ENCODE assay signal across 15 mouse cellular contexts in genomic region chr9:15308254-15308653, GRCm38 (mm10). TPM values are rescaled to one million over a fixed set of nuclear protein-coding genes. Genes with fewer than 3 reads are reported as not detected.
DNase-seq lines count a peak whose midpoint lies in the region; ATAC-seq and TF ChIP-seq lines count a peak whose summit lies in the region.
"Had no signal": no experiment of that assay in that cellular context is flagged by ENCODE, and none has a peak within 500 bp of the region (broad histone marks: within the 10 kb centered on the region; RNA-seq: fewer than 3 reads in every experiment).

No protein-coding gene starts in this region.

- no peak for DNase-seq in midbrain, embryonic 10.5 days (ENCODE audit: low spot score)
- no peak for DNase-seq in midbrain, embryonic 14.5 days
- DNase-seq in limb, embryonic 10.5 days (ENCODE audit: low spot score), result no peak
- DNase-seq in cerebellum, adult 2 months, result no peak
- DNase-seq in forebrain, embryonic 11.5 days (ENCODE audit: low spot score), result no peak
- DNase-seq: B cell, adult 2 months; embryo, embryonic 11 days; kidney, postnatal 4 days had no signal

- H3K4me3 ChIP-seq in heart, embryonic 14.5 days (ENCODE audit: control insufficient read depth in 1 of 2, insufficient read depth in 1 of 2, low read depth in 1 of 2, low read length in 2 of 2), result no peak overlapping the region
- no peak overlapping the region for H3K4me3 ChIP-seq in heart, embryonic 11.5 days (ENCODE audit: low read depth, low read length)
- H3K4me3 ChIP-seq in midbrain, embryonic 10.5 days, result peak overlapping the region; percentile 88
- no peak overlapping the region for H3K4me3 ChIP-seq in midbrain, embryonic 14.5 days (replicated peaks; ENCODE audit: low read depth, low read length)
- peak overlapping the region; percentile 77 for H3K4me3 ChIP-seq in limb, embryonic 10.5 days
- no peak overlapping the region for H3K4me3 ChIP-seq in stomach, embryonic 16.5 days (replicated peaks; ENCODE audit: low read length)
- H3K4me3 ChIP-seq in cerebellum, adult 2 months (replicated peaks; ENCODE audit: insufficient read depth, low read depth, low read length), result no peak overlapping the region
- H3K4me3 ChIP-seq in forebrain, embryonic 11.5 days (ENCODE audit: low read depth, low read length), result no peak overlapping the region; the same call in 1 of the 2 replicates

- peak overlapping the region; percentile 83 for H3K4me2 ChIP-seq in heart, embryonic 14.5 days (ENCODE audit: low read length)
- H3K4me2 ChIP-seq in heart, embryonic 11.5 days, result no peak overlapping the region
- no peak overlapping the region for H3K4me2 ChIP-seq in midbrain, embryonic 14.5 days (ENCODE audit: low read length)
- H3K4me2 ChIP-seq in stomach, embryonic 16.5 days (ENCODE audit: low read depth, low read length), result peak overlapping the region; percentile 1; the same call in 1 of the 2 replicates
- no peak overlapping the region for H3K4me2 ChIP-seq in forebrain, embryonic 11.5 days (ENCODE audit: low read depth, low read length, severe bottlenecking)

- H3K9me3 ChIP-seq in heart, embryonic 14.5 days (ENCODE audit: control insufficient read depth, low read length), result no peaks in the 10 kb centered on the region
- H3K9me3 ChIP-seq in heart, embryonic 11.5 days (replicated peaks; ENCODE audit: control insufficient read depth, low read length), result no peaks in the 10 kb centered on the region
- H3K9me3 ChIP-seq in midbrain, embryonic 10.5 days (replicated peaks), result no peaks in the 10 kb centered on the region
- H3K9me3 ChIP-seq in midbrain, embryonic 14.5 days (ENCODE audit: control insufficient read depth, low read length), result no peaks in the 10 kb centered on the region
- no peaks in the 10 kb centered on the region for H3K9me3 ChIP-seq in limb, embryonic 10.5 days (replicated peaks)
- H3K9me3 ChIP-seq in stomach, embryonic 16.5 days (replicated peaks; ENCODE audit: control insufficient read depth, low read length), result no peaks in the 10 kb centered on the region
- no peaks in the 10 kb centered on the region for H3K9me3 ChIP-seq in forebrain, embryonic 11.5 days (ENCODE audit: control insufficient read depth, low read length)
- H3K9me3 ChIP-seq: heart, embryonic 12.5 days; limb, embryonic 15.5 days; midbrain, embryonic 15.5 days had no signal

- H3K36me3 ChIP-seq in heart, embryonic 14.5 days (ENCODE audit: control insufficient read depth, insufficient read depth, low read length), result peaks cover 56% of the 10 kb centered on the region
- H3K36me3 ChIP-seq in heart, embryonic 11.5 days (ENCODE audit: control insufficient read depth, insufficient read depth, low read length), result peaks cover 21% of the 10 kb centered on the region
- H3K36me3 ChIP-seq in midbrain, embryonic 10.5 days, result peaks cover 62% of the 10 kb centered on the region
- peaks cover 48% of the 10 kb centered on the region for H3K36me3 ChIP-seq in midbrain, embryonic 14.5 days (ENCODE audit: control insufficient read depth, insufficient read depth, low read length)
- H3K36me3 ChIP-seq in limb, embryonic 10.5 days, result peaks cover 62% of the 10 kb centered on the region
- H3K36me3 ChIP-seq in stomach, embryonic 16.5 days (ENCODE audit: control insufficient read depth, insufficient read depth, low read length), result peaks cover 28% of the 10 kb centered on the region
- H3K36me3 ChIP-seq in forebrain, embryonic 11.5 days (ENCODE audit: control insufficient read depth, insufficient read depth, low read length), result peaks cover 21% of the 10 kb centered on the region

- 53% methylated on average over 2 of the region's 2 CpGs for WGBS in heart, embryonic 14.5 days
- WGBS in heart, embryonic 11.5 days (ENCODE audit: insufficient replicate concordance), result 61% methylated on average over 2 of the region's 2 CpGs
- WGBS in midbrain, embryonic 10.5 days, result 64% methylated on average over 2 of the region's 2 CpGs
- WGBS in midbrain, embryonic 14.5 days, result 52% methylated on average over 2 of the region's 2 CpGs
- whole genome bisulfite sequencing in limb, embryonic 10.5 days, result 60% methylated on average over 2 of the region's 2 CpGs
- WGBS in stomach, embryonic 16.5 days, result 42% methylated on average over 2 of the region's 2 CpGs
- WGBS in cerebellum, adult 2 months, result 60% methylated on average over 2 of the region's 2 CpGs
- WGBS in forebrain, embryonic 11.5 days, result 49% methylated on average over 2 of the region's 2 CpGs

- no peak overlapping the region for H3K27ac ChIP-seq in heart, embryonic 14.5 days (replicated peaks in 1 of 2; ENCODE audit: control insufficient read depth in 1 of 2, insufficient read depth in 1 of 2, low read depth in 2 of 2, low read length in 2 of 2)
- H3K27ac ChIP-seq in heart, embryonic 11.5 days (ENCODE audit: low read depth, low read length), result no peak overlapping the region
- H3K27ac ChIP-seq in midbrain, embryonic 10.5 days (replicated peaks), result no peak overlapping the region
- no peak overlapping the region for H3K27ac ChIP-seq in midbrain, embryonic 14.5 days (replicated peaks; ENCODE audit: low read depth, low read length)
- H3K27ac ChIP-seq in limb, embryonic 10.5 days, result no peak overlapping the region
- H3K27ac ChIP-seq in stomach, embryonic 16.5 days (ENCODE audit: low read length), result no peak overlapping the region
- no peak overlapping the region for H3K27ac ChIP-seq in cerebellum, adult 2 months (ENCODE audit: insufficient read depth, low read length)
- no peak overlapping the region for H3K27ac ChIP-seq in forebrain, embryonic 11.5 days (ENCODE audit: low read depth, low read length)
- H3K27ac ChIP-seq: limb, embryonic 15.5 days; midbrain, embryonic 15.5 days had no signal

- H3K4me1 ChIP-seq in heart, embryonic 14.5 days (ENCODE audit: control insufficient read depth in 2 of 2, insufficient read depth in 2 of 2, low read length in 2 of 2), result peaks cover 0 to 17% of the 10 kb centered on the region in 2 experiments; a peak in 2 of 4 replicates
- peaks cover 11% of the 10 kb centered on the region for H3K4me1 ChIP-seq in heart, embryonic 11.5 days (ENCODE audit: control insufficient read depth, insufficient read depth, low read length)
- peaks cover 35% of the 10 kb centered on the region for H3K4me1 ChIP-seq in midbrain, embryonic 10.5 days
- H3K4me1 ChIP-seq in midbrain, embryonic 14.5 days (ENCODE audit: control insufficient read depth, insufficient read depth, low read length), result peaks cover 30% of the 10 kb centered on the region
- peaks cover 24% of the 10 kb centered on the region for H3K4me1 ChIP-seq in limb, embryonic 10.5 days
- peaks cover 12% of the 10 kb centered on the region for H3K4me1 ChIP-seq in stomach, embryonic 16.5 days (ENCODE audit: control insufficient read depth, insufficient read depth, low read length)
- H3K4me1 ChIP-seq in cerebellum, adult 2 months (ENCODE audit: control insufficient read depth, insufficient read depth, low read length), result no peaks in the 10 kb centered on the region
- H3K4me1 ChIP-seq in forebrain, embryonic 11.5 days (replicated peaks; ENCODE audit: control insufficient read depth, insufficient read depth, low read length), result peaks cover 11% of the 10 kb centered on the region; the same call in 1 of the 2 replicates

- TF ChIP-seq POLR2A in cerebellum, adult 2 months (IDR thresholded peaks at IDR 0.05; ENCODE audit: borderline replicate concordance, insufficient read depth, low read length), result no peak

- H3K27me3 ChIP-seq in heart, embryonic 14.5 days (ENCODE audit: control insufficient read depth, insufficient read depth, low read length), result no peaks in the 10 kb centered on the region
- no peaks in the 10 kb centered on the region for H3K27me3 ChIP-seq in heart, embryonic 11.5 days (ENCODE audit: control insufficient read depth, insufficient read depth, low read length)
- no peaks in the 10 kb centered on the region for H3K27me3 ChIP-seq in midbrain, embryonic 10.5 days (ENCODE audit: low read depth, poor library complexity, severe bottlenecking)
- no peaks in the 10 kb centered on the region for H3K27me3 ChIP-seq in midbrain, embryonic 14.5 days (ENCODE audit: control insufficient read depth, insufficient read depth, low read length)
- H3K27me3 ChIP-seq in limb, embryonic 10.5 days (ENCODE audit: low read depth, poor library complexity, severe bottlenecking), result no peaks in the 10 kb centered on the region
- no peaks in the 10 kb centered on the region for H3K27me3 ChIP-seq in stomach, embryonic 16.5 days (ENCODE audit: control insufficient read depth, insufficient read depth, low read length)
- no peaks in the 10 kb centered on the region for H3K27me3 ChIP-seq in cerebellum, adult 2 months (ENCODE audit: control insufficient read depth, insufficient read depth, low read length)
- no peaks in the 10 kb centered on the region for H3K27me3 ChIP-seq in forebrain, embryonic 11.5 days (ENCODE audit: control insufficient read depth, insufficient read depth, low read length)
- H3K27me3 ChIP-seq: heart, embryonic 12.5 days; limb, embryonic 15.5 days; midbrain, embryonic 15.5 days had no signal

- ATAC-seq in heart, embryonic 14.5 days (ENCODE audit: insufficient number of reproducible peaks, insufficient read depth, low FRiP score, low read depth), result no peak
- no peak for ATAC-seq in heart, embryonic 11.5 days (replicated peaks; ENCODE audit: insufficient number of reproducible peaks, low FRiP score, low TSS enrichment)
- ATAC-seq in midbrain, embryonic 14.5 days (ENCODE audit: low FRiP score, low TSS enrichment), result no peak
- ATAC-seq in stomach, embryonic 16.5 days (ENCODE audit: insufficient read depth, low FRiP score), result no peak
- no peak for ATAC-seq in forebrain, embryonic 11.5 days (replicated peaks; ENCODE audit: low FRiP score)
- ATAC-seq: activated CD4-positive, CD25-positive, alpha-beta regulatory T cell, adult 4 months; midbrain, embryonic 15.5 days had no signal

- H3K9ac ChIP-seq in heart, embryonic 14.5 days (ENCODE audit: low read length), result 0 out of 2 replicates have a peak overlapping the region, but pooled peaks have one; percentile 34
- H3K9ac ChIP-seq in heart, embryonic 11.5 days (ENCODE audit: low read depth, low read length), result no peak overlapping the region
- no peak overlapping the region; the same call in 1 of the 2 replicates for H3K9ac ChIP-seq in midbrain, embryonic 14.5 days (replicated peaks; ENCODE audit: low read length)
- no peak overlapping the region for H3K9ac ChIP-seq in stomach, embryonic 16.5 days (ENCODE audit: low read length)
- H3K9ac ChIP-seq in forebrain, embryonic 11.5 days (ENCODE audit: low read length), result no peak overlapping the region

- TF ChIP-seq CTCF in cerebellum, adult 2 months (IDR thresholded peaks at IDR 0.05; ENCODE audit: borderline replicate concordance, insufficient read depth, low read depth, low read length), result no peak

RNA-seq across cellular contexts. Expression of gene 4931406C07Rik, which starts 2.0 kb away (rescaled TPM):
- 5.7 and 6.7 TPM in 2 replicates for polyA plus RNA-seq in heart, embryonic 14.5 days (2014; fragmentation: Nextera tagmentation; extraction: Ambion mirVana)
- polyA plus RNA-seq in heart, embryonic 11.5 days (2014; fragmentation: Nextera tagmentation; extraction: Ambion mirVana), result 3.2 and 6.4 TPM in 2 replicates
- 5.3 and 7.8 TPM in 2 replicates for polyA plus RNA-seq in midbrain, embryonic 10.5 days (2016; fragmentation: Nextera tagmentation; extraction: Ambion mirVana)
- 10.7 and 13.4 TPM in 2 replicates for polyA plus RNA-seq in midbrain, embryonic 14.5 days (2014; fragmentation: Nextera tagmentation; extraction: Ambion mirVana)
- 4.9 and 7.1 TPM in 2 replicates for polyA plus RNA-seq in limb, embryonic 10.5 days (2016; fragmentation: Nextera tagmentation; extraction: Ambion mirVana)
- 8.9 and 9.0 TPM in 2 replicates for polyA plus RNA-seq in stomach, embryonic 16.5 days (2015; fragmentation: Nextera tagmentation; extraction: Ambion mirVana)
- polyA plus RNA-seq in cerebellum, adult 2 months (2012; rRNA removed), result 18.4 and 20.5 TPM in 2 replicates
- polyA plus RNA-seq in forebrain, embryonic 11.5 days (2014; fragmentation: Nextera tagmentation; extraction: Ambion mirVana), result 5.2 and 6.3 TPM in 2 replicates

RNA-seq across cellular contexts. Expression of gene Taf1d, which starts 2.2 kb away (rescaled TPM):
- polyA plus RNA-seq in heart, embryonic 14.5 days (2014; fragmentation: Nextera tagmentation; extraction: Ambion mirVana), result 42.5 and 48.4 TPM in 2 replicates
- 47.4 and 62.0 TPM in 2 replicates for polyA plus RNA-seq in heart, embryonic 11.5 days (2014; fragmentation: Nextera tagmentation; extraction: Ambion mirVana)
- 69.7 and 88.3 TPM in 2 replicates for polyA plus RNA-seq in midbrain, embryonic 10.5 days (2016; fragmentation: Nextera tagmentation; extraction: Ambion mirVana)
- polyA plus RNA-seq in midbrain, embryonic 14.5 days (2014; fragmentation: Nextera tagmentation; extraction: Ambion mirVana), result 44.0 and 46.1 TPM in 2 replicates
- 90.8 and 101 TPM in 2 replicates for polyA plus RNA-seq in limb, embryonic 10.5 days (2016; fragmentation: Nextera tagmentation; extraction: Ambion mirVana)
- polyA plus RNA-seq in stomach, embryonic 16.5 days (2015; fragmentation: Nextera tagmentation; extraction: Ambion mirVana), result 55.2 and 70.1 TPM in 2 replicates
- polyA plus RNA-seq in cerebellum, adult 2 months (2012; rRNA removed), result 34.9 and 35.7 TPM in 2 replicates
- 68.6 and 78.4 TPM in 2 replicates for polyA plus RNA-seq in forebrain, embryonic 11.5 days (2014; fragmentation: Nextera tagmentation; extraction: Ambion mirVana)

RNA-seq across cellular contexts. Expression of gene Med17, which starts 28.5 kb away (rescaled TPM):
- polyA plus RNA-seq in heart, embryonic 14.5 days (2014; fragmentation: Nextera tagmentation; extraction: Ambion mirVana), result 20.5 and 25.8 TPM in 2 replicates
- polyA plus RNA-seq in heart, embryonic 11.5 days (2014; fragmentation: Nextera tagmentation; extraction: Ambion mirVana), result 23.2 and 26.8 TPM in 2 replicates
- 38.4 and 42.4 TPM in 2 replicates for polyA plus RNA-seq in midbrain, embryonic 10.5 days (2016; fragmentation: Nextera tagmentation; extraction: Ambion mirVana)
- polyA plus RNA-seq in midbrain, embryonic 14.5 days (2014; fragmentation: Nextera tagmentation; extraction: Ambion mirVana), result 35.4 and 43.4 TPM in 2 replicates
- 38.5 and 40.5 TPM in 2 replicates for polyA plus RNA-seq in limb, embryonic 10.5 days (2016; fragmentation: Nextera tagmentation; extraction: Ambion mirVana)
- polyA plus RNA-seq in stomach, embryonic 16.5 days (2015; fragmentation: Nextera tagmentation; extraction: Ambion mirVana), result 24.8 and 26.8 TPM in 2 replicates
- 38.4 and 40.7 TPM in 2 replicates for polyA plus RNA-seq in cerebellum, adult 2 months (2012; rRNA removed)
- 47.7 and 51.1 TPM in 2 replicates for polyA plus RNA-seq in forebrain, embryonic 11.5 days (2014; fragmentation: Nextera tagmentation; extraction: Ambion mirVana)

RNA-seq across cellular contexts. Expression of gene Cep295, which starts 49.3 kb away (rescaled TPM):
- 11.9 and 12.9 TPM in 2 replicates for polyA plus RNA-seq in heart, embryonic 14.5 days (2014; fragmentation: Nextera tagmentation; extraction: Ambion mirVana)
- 14.5 and 16.5 TPM in 2 replicates for polyA plus RNA-seq in heart, embryonic 11.5 days (2014; fragmentation: Nextera tagmentation; extraction: Ambion mirVana)
- 21.1 and 22.5 TPM in 2 replicates for polyA plus RNA-seq in midbrain, embryonic 10.5 days (2016; fragmentation: Nextera tagmentation; extraction: Ambion mirVana)
- polyA plus RNA-seq in midbrain, embryonic 14.5 days (2014; fragmentation: Nextera tagmentation; extraction: Ambion mirVana), result 15.7 and 16.2 TPM in 2 replicates
- 22.3 and 23.6 TPM in 2 replicates for polyA plus RNA-seq in limb, embryonic 10.5 days (2016; fragmentation: Nextera tagmentation; extraction: Ambion mirVana)
- polyA plus RNA-seq in stomach, embryonic 16.5 days (2015; fragmentation: Nextera tagmentation; extraction: Ambion mirVana), result 13.3 and 13.6 TPM in 2 replicates
- polyA plus RNA-seq in cerebellum, adult 2 months (2012; rRNA removed), result 20.0 and 22.0 TPM in 2 replicates
- polyA plus RNA-seq in forebrain, embryonic 11.5 days (2014; fragmentation: Nextera tagmentation; extraction: Ambion mirVana), result 28.3 and 28.4 TPM in 2 replicates

Comparison
In these comparisons a context has a peak if more than half of its experiments do, and no peak if none do; other contexts are left out.
1. H3K4me2 ChIP-seq: peak in heart, embryonic 14.5 days (single experiment) and stomach, embryonic 16.5 days (single experiment); none in heart, embryonic 11.5 days (single experiment), midbrain, embryonic 14.5 days (single experiment) and forebrain, embryonic 11.5 days (single experiment).
2. H3K4me3 ChIP-seq: peak in midbrain, embryonic 10.5 days (single experiment) and limb, embryonic 10.5 days (single experiment); none in heart, embryonic 14.5 days (0 of 2), heart, embryonic 11.5 days (single experiment), midbrain, embryonic 14.5 days (single experiment), stomach, embryonic 16.5 days (single experiment), cerebellum, adult 2 months (single experiment) and forebrain, embryonic 11.5 days (single experiment).